Mouse (Mus musculus) heart, postnatal 36 days (tissue): ENCODE results near the gene Riok2. TPM values are rescaled to one million over a fixed set of nuclear protein-coding genes. Genes with fewer than 3 reads are reported as not detected.

Experiments
- DNase-seq, 2 experiments: peaks; one replicate each; pipeline ENCODE4 v3.0.0; 2021 to 2022
- intact Hi-C: fragments of 180-260 bp; cut with DNase I; formaldehyde crosslinking; loops from one replicate; pipeline ENCODE4 v1.15.1; 2025
- total RNA-seq, 2 experiments: library from RNA; stranded (reverse); gene quantifications; 2 replicates each; pipeline ENCODE4 v1.2.3; 2021

Gene Riok2
- total RNA-seq, 2 experiments from 2014 or later: 16.1 to 16.3 TPM

- intact Hi-C loops: no loop called here
- no peak for DNase-seq
Observed at GRCm38 (mm10) chr17:17404811-17405544, 30.9 kb downstream of the Riok2 start.

- no peak for DNase-seq
- intact Hi-C loops: no loop called here
Observed at GRCm38 (mm10) chr17:17405606-17406005, 31.5 kb downstream of the Riok2 start.

- no peak for DNase-seq
- intact Hi-C loops: no loop called here
Observed at GRCm38 (mm10) chr17:17408137-17408536, 34.0 kb downstream of the Riok2 start.

- no peak for DNase-seq
- intact Hi-C loops: no loop called here
Observed at GRCm38 (mm10) chr17:17408720-17409478, 34.8 kb downstream of the Riok2 start.

GRCm38 (mm10) chr17:17409601-17410000, 35.5 kb downstream of the Riok2 start:
- no peak for DNase-seq
- intact Hi-C loops: no loop called here

GRCm38 (mm10) chr17:17411443-17411842, 37.3 kb downstream of the Riok2 start:
- intact Hi-C loops: no loop called here
- no peak for DNase-seq

GRCm38 (mm10) chr17:17412176-17412575, 38.1 kb downstream of the Riok2 start:
- intact Hi-C loops: no loop called here
- DNase-seq: no peak

- intact Hi-C loops: no loop called here
- no peak for DNase-seq
Observed at GRCm38 (mm10) chr17:17414206-17414605, 40.1 kb downstream of the Riok2 start.

GRCm38 (mm10) chr17:17424609-17425307, 50.6 kb downstream of the Riok2 start:
- DNase-seq: no peak
- intact Hi-C loops: no loop called here

- no peak for DNase-seq
- intact Hi-C loops: no loop called here
Observed at GRCm38 (mm10) chr17:17425308-17425813, 51.3 kb downstream of the Riok2 start.

- intact Hi-C loops: no loop called here
- DNase-seq: no peak
Observed at GRCm38 (mm10) chr17:17425906-17426305, 51.8 kb downstream of the Riok2 start.

GRCm38 (mm10) chr17:17428888-17429287, 54.8 kb downstream of the Riok2 start:
- intact Hi-C loops: no loop called here
- DNase-seq: no peak

GRCm38 (mm10) chr17:17433679-17434078, 59.6 kb downstream of the Riok2 start:
- no peak for DNase-seq
- intact Hi-C loops: no loop called here

- DNase-seq: no peak
- intact Hi-C loops: no loop called here
Observed at GRCm38 (mm10) chr17:17438576-17439191, 64.6 kb downstream of the Riok2 start.

GRCm38 (mm10) chr17:17441876-17442498, 67.9 kb downstream of the Riok2 start:
- intact Hi-C loops: no loop called here
- DNase-seq: no peak

- intact Hi-C loops: no loop called here
Observed at GRCm38 (mm10) chr17:17444297-17444886, 70.3 kb downstream of the Riok2 start.

More at GRCm38 (mm10) chr17:17444297-17444886, 70.3 kb downstream of the Riok2 start:
- no peak for DNase-seq
